Mouse (Mus musculus) heart, adult 18-20 months (tissue): ENCODE data around the gene Ercc4. TPM values are rescaled to one million over a fixed set of nuclear protein-coding genes. Genes with fewer than 3 reads are reported as not detected.

Source experiments
- DNase-seq, 2 experiments: peaks; one replicate each; pipeline ENCODE4 v3.0.0; 2021 to 2022; ENCODE audit warnings: mixed read lengths in 1 of 2
- total RNA-seq, 2 experiments: library from RNA; stranded (reverse); gene quantifications; 2 replicates each; pipeline ENCODE4 v1.2.3; 2021

Gene Ercc4
- total RNA-seq, 2 experiments from 2014 or later = 7.0 to 8.2 TPM

- DNase-seq = no peak
Observed at GRCm38 (mm10) chr16:13194882-13195281, 85.4 kb downstream of the Ercc4 start.

- DNase-seq = no peak
Observed at GRCm38 (mm10) chr16:13196626-13197025, 87.1 kb downstream of the Ercc4 start.

GRCm38 (mm10) chr16:13197293-13197692, 87.8 kb downstream of the Ercc4 start:
- DNase-seq = peak in 1 of 2 experiments; percentile 38

GRCm38 (mm10) chr16:13199204-13199603, 89.7 kb downstream of the Ercc4 start:
- DNase-seq = no peak

Other genes starting within 250 kb of the Ercc4 start
- gene Mrtfb, start 146.8 kb downstream of the Ercc4 start, total RNA-seq = 10 to 100 TPM; 17.8 to 23.0 TPM